Mouse (Mus musculus) embryonic stem cell, embryonic (primary cell): Measurements from ENCODE around the gene Ttc23l.

Source experiments
- CTCF ChIA-PET, 4 experiments: fragments of 300-600 bp in 2 of 4; fragments of 350-600 bp in 2 of 4; sonication (Branson Sonifier 250); formaldehyde crosslinking; loops; one replicate each; lab custom pipeline; 2022; ENCODE audit warnings: inconsistent platforms in 2 of 4; lab: Charles Lee
- POLR2A ChIA-PET, 4 experiments: fragments of 300-600 bp in 2 of 4; fragments of 350-600 bp in 2 of 4; sonication (Branson Sonifier 250); formaldehyde crosslinking; loops; one replicate each; lab custom pipeline; 2022; ENCODE audit warnings: antibody characterized with exemption in 4 of 4, inconsistent platforms in 1 of 4; lab: Charles Lee

Ttc23l gene

DNA sequence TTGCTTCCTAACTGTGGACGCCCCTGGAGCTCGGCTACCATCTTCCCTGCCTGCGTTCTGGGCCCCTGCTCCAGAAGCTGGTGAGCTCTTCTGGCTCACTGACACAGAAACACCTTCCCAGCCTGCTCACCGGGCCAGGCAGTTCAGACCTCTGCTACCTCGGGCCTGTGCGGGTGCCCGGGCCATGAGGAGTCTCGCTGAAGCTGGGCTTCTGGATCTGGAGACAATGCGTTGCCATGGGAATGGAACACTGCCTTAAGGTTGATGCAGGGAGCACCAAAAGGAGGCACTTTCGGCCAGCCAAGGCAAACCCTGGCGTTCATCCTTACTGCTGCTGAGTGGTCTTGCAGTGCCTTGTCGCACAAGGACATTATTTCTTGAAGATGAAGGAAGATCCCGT is at the start of gene Ttc23l:
Gene Ttc23l (minus strand): TSS at position 204 of the 400 bp plus-strand sequence.
- POLR2A ChIA-PET = interaction anchor here in 1 of 4 experiments (1.7 kb wide), 1 partner anchor 10 kb away, joined by 4 read pairs; no protein-coding TSS in a partner anchor
- CTCF ChIA-PET = interaction anchor here in 2 of 4 experiments (0.7 to 0.8 kb wide), 2 partner anchors 20 to 25 kb away, joined by 3 read pairs; no protein-coding TSS in a partner anchor

DNA sequence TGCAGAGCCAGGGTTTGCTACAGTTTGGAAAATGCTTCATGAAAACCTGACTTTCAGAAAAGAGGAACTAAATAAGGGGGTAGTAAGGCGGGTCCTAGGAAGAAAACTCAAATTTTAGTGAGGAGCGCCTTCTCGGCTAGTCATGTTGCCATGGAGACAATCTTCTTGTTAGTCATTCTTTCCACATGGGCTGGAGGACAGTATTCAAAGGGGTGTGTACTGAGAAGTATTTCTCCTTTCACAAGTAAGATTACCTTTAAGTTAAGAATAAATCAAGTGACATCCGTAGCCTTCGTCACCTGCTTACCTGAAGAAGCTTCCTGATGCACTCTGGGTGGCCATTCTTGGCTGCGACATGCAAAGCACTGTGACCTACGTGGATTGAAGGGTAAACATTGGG is 40.9 kb upstream of the Ttc23l start:
- ChIA-PET CTCF (interaction anchor here in 1 of 4 experiments (1.4 kb wide), 1 partner anchor 16 kb away, joined by 4 read pairs; no protein-coding TSS in a partner anchor), POLR2A (interaction anchor here (0.5 to 2.7 kb wide), 18 partner anchors 10 to 129 kb away, joined by 3 to 10 read pairs (median 4); partner anchors contain the start of genes Dnajc21 (in 1 of the 4) and Rai14 (in 1 of the 4))

- POLR2A ChIA-PET = interaction anchor here in 2 of 4 experiments (0.6 to 2.7 kb wide), 14 partner anchors 9 to 128 kb away, joined by 3 to 6 read pairs (median 4); partner anchors contain the start of gene Dnajc21 (in 1 of the 2)
- CTCF ChIA-PET = no interaction called here
Measured at GRCm38 (mm10) chr15:10598259-10599225, 40.1 kb upstream of the Ttc23l start.

- POLR2A ChIA-PET = interaction anchor here in 2 of 4 experiments (0.9 to 2.7 kb wide), 8 partner anchors 10 to 128 kb away, joined by 3 to 6 read pairs (median 4); no protein-coding TSS in a partner anchor
- CTCF ChIA-PET = interaction anchor here in 2 of 4 experiments (1.5 to 2.7 kb wide), 1 partner anchor 13 kb away, joined by 4 to 12 read pairs; no protein-coding TSS in a partner anchor
Measured at GRCm38 (mm10) chr15:10596871-10597270, 38.4 kb upstream of the Ttc23l start.

DNA sequence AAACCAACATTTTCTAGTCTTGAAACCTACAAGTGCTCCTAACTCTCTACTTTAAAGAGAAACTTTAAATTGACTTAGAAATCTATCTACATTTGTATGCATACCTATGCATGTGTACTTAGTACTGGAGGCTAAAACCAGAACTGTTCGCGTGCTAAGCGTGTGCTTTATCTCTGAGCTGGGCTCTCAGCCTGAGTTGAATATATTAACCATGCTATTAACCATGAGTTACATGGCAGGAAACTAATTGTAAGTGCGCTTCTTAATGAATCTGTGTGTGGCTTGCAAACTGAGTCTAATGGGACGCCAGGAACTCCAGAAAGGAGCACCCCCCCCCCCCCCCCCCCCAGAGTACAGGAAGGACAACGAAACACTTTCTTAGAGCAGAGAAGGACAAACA is 36.9 kb upstream of the Ttc23l start:
- ChIA-PET POLR2A (interaction anchor here (0.6 to 1.8 kb wide), 19 partner anchors 10 to 230 kb away, joined by 3 to 11 read pairs (median 4); partner anchors contain the start of gene Rai14 (in 2 of the 4)), CTCF (interaction anchor here in 3 of 4 experiments (1.0 to 2.7 kb wide), 6 partner anchors 9 to 23 kb away, joined by 3 to 12 read pairs (median 4); no protein-coding TSS in a partner anchor)

GRCm38 (mm10) chr15:10594910-10595309 is 36.4 kb upstream of the Ttc23l start:
- CTCF ChIA-PET = interaction anchor here in 2 of 4 experiments (1.0 to 1.4 kb wide), 3 partner anchors 9 to 12 kb away, joined by 3 to 4 read pairs (median 3); no protein-coding TSS in a partner anchor
- POLR2A ChIA-PET = interaction anchor here in 2 of 4 experiments (0.6 to 1.8 kb wide), 9 partner anchors 11 to 130 kb away, joined by 3 to 11 read pairs (median 4); partner anchors contain the start of gene Rai14 (in 2 of the 2)

DNA sequence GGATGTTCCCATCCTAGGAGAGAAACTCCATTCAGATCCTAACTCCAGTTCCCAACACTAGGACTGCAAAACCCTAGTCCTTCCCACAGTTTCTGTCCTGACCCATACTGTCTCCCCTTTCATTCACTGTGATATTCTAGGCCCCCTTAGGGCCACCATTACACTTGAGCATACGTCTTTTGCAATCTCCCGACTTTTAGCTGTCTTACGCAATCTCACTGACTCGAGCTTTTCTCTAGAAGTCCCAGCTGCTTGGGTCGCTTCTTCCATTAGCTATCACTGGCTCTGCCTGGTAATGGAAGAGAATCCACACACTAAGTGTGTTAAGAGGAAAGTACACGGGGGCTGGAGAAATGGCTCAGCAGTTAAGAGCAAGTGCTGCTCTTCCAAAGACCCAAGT is 34.6 kb upstream of the Ttc23l start:
- CTCF ChIA-PET = interaction anchor here in 2 of 4 experiments (0.6 to 1.0 kb wide), 3 partner anchors 10 to 18 kb away, joined by 3 to 6 read pairs (median 3); no protein-coding TSS in a partner anchor
- POLR2A ChIA-PET = no interaction called here

DNA sequence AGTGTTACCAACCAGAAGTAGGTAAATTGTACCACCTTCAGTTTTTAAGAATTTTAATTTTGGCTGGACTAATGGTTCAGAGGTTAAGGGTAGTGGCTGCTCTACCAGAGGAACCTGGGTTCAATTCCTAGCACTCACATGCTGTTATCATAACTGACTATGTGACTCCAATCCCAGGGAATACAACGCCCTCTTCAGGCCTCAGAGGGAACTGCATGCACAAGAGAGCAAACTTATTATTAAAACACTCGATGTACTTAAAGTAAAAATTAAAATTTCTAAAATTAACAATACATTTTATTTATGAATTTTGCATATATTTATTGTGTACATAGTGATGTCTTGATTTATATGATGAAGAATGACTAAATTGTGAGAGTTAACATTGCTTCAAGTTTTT is 28.1 kb upstream of the Ttc23l start:
- CTCF ChIA-PET = interaction anchor here (0.7 to 1.5 kb wide), 5 partner anchors 9 to 50 kb away, joined by 3 to 6 read pairs (median 3); no protein-coding TSS in a partner anchor
- POLR2A ChIA-PET = interaction anchor here in 3 of 4 experiments (0.5 to 1.5 kb wide), 5 partner anchors 9 to 1926 kb away, joined by 3 to 6 read pairs (median 3); no protein-coding TSS in a partner anchor

- POLR2A ChIA-PET = interaction anchor here in 1 of 4 experiments (1.0 to 2.3 kb wide), 5 partner anchors 10 to 126 kb away, joined by 3 to 11 read pairs (median 3); no protein-coding TSS in a partner anchor
- CTCF ChIA-PET = interaction anchor here in 2 of 4 experiments (0.6 to 1.9 kb wide), 3 partner anchors 11 to 129 kb away, joined by 3 to 41 read pairs (median 3); no protein-coding TSS in a partner anchor
Measured at GRCm38 (mm10) chr15:10584359-10585187, 26.1 kb upstream of the Ttc23l start.

GRCm38 (mm10) chr15:10583408-10583807 is 24.9 kb upstream of the Ttc23l start:
- POLR2A ChIA-PET = interaction anchor here in 2 of 4 experiments (0.7 to 2.3 kb wide), 8 partner anchors 8 to 128 kb away, joined by 3 to 11 read pairs (median 4); no protein-coding TSS in a partner anchor
- CTCF ChIA-PET = interaction anchor here (0.5 to 1.9 kb wide), 48 partner anchors 8 to 931 kb away, joined by 3 to 41 read pairs (median 4); partner anchors contain the start of gene Ttc23l (in 1 of the 4)

- CTCF ChIA-PET = no interaction called here
- POLR2A ChIA-PET = interaction anchor here in 1 of 4 experiments (1.2 kb wide), 2 partner anchors 12 to 135 kb away, joined by 3 to 5 read pairs; partner anchors contain the start of gene Rai14
Measured at GRCm38 (mm10) chr15:10579159-10579558, 20.7 kb upstream of the Ttc23l start.

DNA sequence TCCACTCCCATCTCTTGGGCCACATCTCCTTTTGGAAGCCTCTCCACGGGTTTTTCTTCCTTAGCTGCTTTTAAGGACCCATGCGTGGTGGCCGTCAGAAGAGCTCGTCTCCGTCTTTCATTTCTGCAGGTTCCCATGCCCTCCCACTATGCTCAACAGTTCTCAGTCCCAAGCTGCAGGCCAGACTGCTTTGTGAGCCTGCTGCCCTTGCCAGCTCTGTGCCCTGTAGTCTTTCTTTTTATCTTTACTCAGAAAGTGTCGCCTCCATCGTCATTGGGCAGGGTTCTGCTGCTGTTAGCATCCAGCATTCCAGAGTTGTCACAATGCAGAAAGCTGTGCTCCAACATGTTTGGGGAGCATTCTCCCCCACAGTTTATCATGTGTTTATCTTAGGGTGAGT is 8.0 kb upstream of the Ttc23l start:
- ChIA-PET CTCF (interaction anchor here in 1 of 4 experiments (1.5 kb wide), 1 partner anchor 17 kb away, joined by 5 read pairs; no protein-coding TSS in a partner anchor), POLR2A (interaction anchor here in 2 of 4 experiments (0.6 to 1.3 kb wide), 5 partner anchors 9 to 154 kb away, joined by 3 to 5 read pairs (median 4); no protein-coding TSS in a partner anchor)

GRCm38 (mm10) chr15:10564201-10564600 is 5.7 kb upstream of the Ttc23l start:
- ChIA-PET POLR2A (interaction anchor here in 1 of 4 experiments (1.1 kb wide), 1 partner anchor 31 kb away, joined by 3 read pairs; no protein-coding TSS in a partner anchor), CTCF (no interaction called here)

- POLR2A ChIA-PET = interaction anchor here in 3 of 4 experiments (0.8 to 1.9 kb wide), 9 partner anchors 9 to 420 kb away, joined by 3 to 10 read pairs (median 4); partner anchors contain the start of gene Amacr (in 1 of the 3)
- CTCF ChIA-PET = interaction anchor here in 3 of 4 experiments (0.6 to 1.2 kb wide), 3 partner anchors 11 to 309 kb away, joined by 3 to 4 read pairs (median 3); no protein-coding TSS in a partner anchor
Measured at GRCm38 (mm10) chr15:10562281-10562680, 3.8 kb upstream of the Ttc23l start.

GRCm38 (mm10) chr15:10560005-10560404 is 1.5 kb upstream of the Ttc23l start:
- POLR2A ChIA-PET = no interaction called here
- CTCF ChIA-PET = interaction anchor here in 1 of 4 experiments (0.7 kb wide), 1 partner anchor 1043 kb away, joined by 10 read pairs; no protein-coding TSS in a partner anchor

GRCm38 (mm10) chr15:10554336-10554735 is 4.1 kb downstream of the Ttc23l start:
- CTCF ChIA-PET = interaction anchor here in 1 of 4 experiments (0.6 kb wide), 1 partner anchor 317 kb away, joined by 3 read pairs; no protein-coding TSS in a partner anchor
- POLR2A ChIA-PET = interaction anchor here in 1 of 4 experiments (1.5 kb wide), 1 partner anchor 8 kb away, joined by 5 read pairs; no protein-coding TSS in a partner anchor
